Mouse (Mus musculus): ENCODE data around the gene Pyroxd2. TPM values are rescaled to one million over a fixed set of nuclear protein-coding genes. Genes with fewer than 3 reads are reported as not detected.
"Not testable (repeated sequence)": the region's sequence is repeated elsewhere in the genome, so short reads cannot be mapped to it uniquely, and the experiment has no call there.

Gene Pyroxd2
- polyA plus RNA-seq (2016; fragmentation: Nextera tagmentation; extraction: Ambion mirVana), result 1.4 and 1.6 TPM in 2 replicates

GRCm38 (mm10) chr19:42752363-42752931 lies at the start of gene Pyroxd2:
Pyroxd2 (minus strand) TSS chr19:42752775.
- H3K27ac ChIP-seq, result peak within 1 kb of the TSS; percentile 81
- peak within 1 kb of the TSS; percentile 32 for H3K4me3 ChIP-seq
- no peaks in the 10 kb centered on the region for H3K36me3 ChIP-seq
- no peaks in the 10 kb centered on the region for H3K27me3 ChIP-seq
- H3K4me1 ChIP-seq, result peaks cover 29% of the 10 kb centered on the region
- peak within 1 kb of the TSS; percentile 61 for H3K4me2 ChIP-seq (replicated peaks)
- peak; percentile 80 for ATAC-seq (ENCODE audit: insufficient number of reproducible peaks, insufficient read depth, low FRiP score, low TSS enrichment)
- peak within 1 kb of the TSS; percentile 46 for H3K9ac ChIP-seq
- no peaks in the 10 kb centered on the region for H3K9me3 ChIP-seq
- 5% methylated on average over 22 of the region's 22 CpGs for WGBS

GRCm38 (mm10) chr19:42797866-42798265 lies 45.3 kb upstream of the Pyroxd2 start:
- Histone ChIP-seq H3K27ac (no peak overlapping the region), H3K4me1 (peaks cover 9% of the 10 kb centered on the region), H3K27me3 (no peaks in the 10 kb centered on the region), H3K9me3 (no peaks in the 10 kb centered on the region), H3K4me2 (replicated peaks) (no peak overlapping the region), H3K9ac (no peak overlapping the region), H3K4me3 (no peak overlapping the region), H3K36me3 (no peaks in the 10 kb centered on the region)
- 58% methylated on average over 2 of the region's 2 CpGs for WGBS
- ATAC-seq (ENCODE audit: insufficient number of reproducible peaks, insufficient read depth, low FRiP score, low TSS enrichment), result no peak

GRCm38 (mm10) chr19:42795801-42796200 lies 43.2 kb upstream of the Pyroxd2 start:
- Histone ChIP-seq H3K4me2 (replicated peaks) (peak overlapping the region; percentile 82), H3K36me3 (no peaks in the 10 kb centered on the region), H3K9me3 (no peaks in the 10 kb centered on the region), H3K4me1 (peaks cover 9% of the 10 kb centered on the region), H3K27me3 (no peaks in the 10 kb centered on the region), H3K9ac (no peak overlapping the region), H3K27ac (no peak overlapping the region), H3K4me3 (peak overlapping the region; percentile 35; the same call in 1 of the 2 replicates)
- WGBS, result 27% methylated on average over 9 of the region's 9 CpGs
- ATAC-seq (ENCODE audit: insufficient number of reproducible peaks, insufficient read depth, low FRiP score, low TSS enrichment), result no peak

GRCm38 (mm10) chr19:42794914-42795613 lies 42.5 kb upstream of the Pyroxd2 start:
- Histone ChIP-seq H3K36me3 (no peaks in the 10 kb centered on the region), H3K27me3 (no peaks in the 10 kb centered on the region), H3K4me1 (peaks cover 9% of the 10 kb centered on the region), H3K9me3 (no peaks in the 10 kb centered on the region), H3K4me2 (replicated peaks) (peak overlapping the region; percentile 82), H3K9ac (peak overlapping the region; percentile 30), H3K4me3 (peak overlapping the region; percentile 35), H3K27ac (0 out of 2 replicates have a peak overlapping the region, but pooled peaks have one; percentile 41)
- WGBS, result 3% methylated on average over 31 of the region's 31 CpGs
- ATAC-seq (ENCODE audit: insufficient number of reproducible peaks, insufficient read depth, low FRiP score, low TSS enrichment), result peak; percentile 78

GRCm38 (mm10) chr19:42788311-42788710 lies 35.7 kb upstream of the Pyroxd2 start:
- Histone ChIP-seq H3K27ac (no peak overlapping the region), H3K4me1 (no peaks in the 10 kb centered on the region; the same call in none of the 2 replicates), H3K9ac (no peak overlapping the region), H3K9me3 (no peaks in the 10 kb centered on the region), H3K27me3 (peaks cover 9% of the 10 kb centered on the region; the same call in 1 of the 2 replicates), H3K36me3 (no peaks in the 10 kb centered on the region), H3K4me2 (replicated peaks) (no peak overlapping the region), H3K4me3 (no peak overlapping the region)
- 52% methylated on average over 5 of the region's 5 CpGs for WGBS
- no peak for ATAC-seq (ENCODE audit: insufficient number of reproducible peaks, insufficient read depth, low FRiP score, low TSS enrichment)

- no peak overlapping the region for H3K4me2 ChIP-seq (replicated peaks)
- no peak for ATAC-seq (ENCODE audit: insufficient number of reproducible peaks, insufficient read depth, low FRiP score, low TSS enrichment)
- no peaks in the 10 kb centered on the region; the same call in none of the 2 replicates for H3K4me1 ChIP-seq
- 51% methylated on average over 8 of the region's 8 CpGs for WGBS
- no peaks in the 10 kb centered on the region for H3K36me3 ChIP-seq
- H3K27me3 ChIP-seq, result peaks cover 9% of the 10 kb centered on the region; the same call in 1 of the 2 replicates
- no peaks in the 10 kb centered on the region for H3K9me3 ChIP-seq
- no peak overlapping the region for H3K4me3 ChIP-seq
- no peak overlapping the region for H3K27ac ChIP-seq
- H3K9ac ChIP-seq, result no peak overlapping the region
Measured at GRCm38 (mm10) chr19:42785562-42786220, 33.1 kb upstream of the Pyroxd2 start.

- no peak for ATAC-seq (ENCODE audit: insufficient number of reproducible peaks, insufficient read depth, low FRiP score, low TSS enrichment)
- no peak overlapping the region for H3K27ac ChIP-seq
- no peak overlapping the region for H3K4me2 ChIP-seq (replicated peaks)
- no peaks in the 10 kb centered on the region for H3K36me3 ChIP-seq
- no peak overlapping the region for H3K9ac ChIP-seq
- H3K9me3 ChIP-seq, result no peaks in the 10 kb centered on the region
- H3K27me3 ChIP-seq, result peaks cover 9% of the 10 kb centered on the region; the same call in 1 of the 2 replicates
- H3K4me1 ChIP-seq, result no peaks in the 10 kb centered on the region; the same call in none of the 2 replicates
- H3K4me3 ChIP-seq, result no peak overlapping the region
- 22% methylated on average over 2 of the region's 2 CpGs for WGBS
Measured at GRCm38 (mm10) chr19:42785129-42785528, 32.6 kb upstream of the Pyroxd2 start.

- not testable (repeated sequence) for H3K27me3 ChIP-seq; H3K4me1 ChIP-seq; H3K9me3 ChIP-seq; ATAC-seq (ENCODE audit: insufficient number of reproducible peaks, insufficient read depth, low FRiP score, low TSS enrichment); H3K36me3 ChIP-seq
- 46% methylated on average over 7 of the region's 7 CpGs for WGBS
- Histone ChIP-seq H3K4me3 (peak overlapping the region; percentile 58), H3K9ac (peak overlapping the region; percentile 53), H3K27ac (0 out of 2 replicates have a peak overlapping the region, but pooled peaks have one; percentile 83), H3K4me2 (replicated peaks) (peak overlapping the region; percentile 49)
Measured at GRCm38 (mm10) chr19:42780156-42780538, 27.6 kb upstream of the Pyroxd2 start.

- Histone ChIP-seq H3K4me2 (replicated peaks) (peak within 1 kb of the TSS; percentile 49), H3K36me3 (no peaks in the 10 kb centered on the region), H3K4me3 (peak within 1 kb of the TSS; percentile 58), H3K4me1 (no peaks in the 10 kb centered on the region; the same call in 1 of the 2 replicates), H3K27ac (peak within 1 kb of the TSS; percentile 83), H3K9ac (peak within 1 kb of the TSS; percentile 53), H3K27me3 (no peaks in the 10 kb centered on the region), H3K9me3 (no peaks in the 10 kb centered on the region)
- ATAC-seq (ENCODE audit: insufficient number of reproducible peaks, insufficient read depth, low FRiP score, low TSS enrichment), result peak; percentile 95
- under 1% methylated on average over 43 of the region's 43 CpGs for WGBS
Measured at GRCm38 (mm10) chr19:42779531-42780155, 27.1 kb upstream of the Pyroxd2 start, which contains the start of gene Hps1. Hps1 (minus strand) TSS chr19:42779978.

- no peak overlapping the region for H3K27ac ChIP-seq
- no peaks in the 10 kb centered on the region for H3K36me3 ChIP-seq
- H3K4me2 ChIP-seq (replicated peaks), result no peak overlapping the region
- H3K9ac ChIP-seq, result no peak overlapping the region
- no peak overlapping the region for H3K4me3 ChIP-seq
- no peaks in the 10 kb centered on the region for H3K27me3 ChIP-seq
- H3K9me3 ChIP-seq, result no peaks in the 10 kb centered on the region
- 86% methylated on average over 5 of the region's 5 CpGs for WGBS
- no peak for ATAC-seq (ENCODE audit: insufficient number of reproducible peaks, insufficient read depth, low FRiP score, low TSS enrichment)
- no peaks in the 10 kb centered on the region; the same call in 1 of the 2 replicates for H3K4me1 ChIP-seq
Measured at GRCm38 (mm10) chr19:42777801-42778200, 25.2 kb upstream of the Pyroxd2 start.

GRCm38 (mm10) chr19:42776813-42777212 lies 24.2 kb upstream of the Pyroxd2 start:
- Histone ChIP-seq H3K27me3 (no peaks in the 10 kb centered on the region), H3K4me2 (replicated peaks) (no peak overlapping the region), H3K4me3 (no peak overlapping the region), H3K4me1 (no peaks in the 10 kb centered on the region; the same call in 1 of the 2 replicates), H3K9ac (no peak overlapping the region), H3K9me3 (no peaks in the 10 kb centered on the region), H3K27ac (no peak overlapping the region), H3K36me3 (no peaks in the 10 kb centered on the region)
- ATAC-seq (ENCODE audit: insufficient number of reproducible peaks, insufficient read depth, low FRiP score, low TSS enrichment), result no peak
- WGBS, result 94% methylated on average over 1 of the region's 1 CpGs

All from embryonic facial prominence, embryonic 12.5 days (tissue).